Mouse (Mus musculus) left cerebral cortex, adult 8-10 months (tissue): Measurements from ENCODE around the gene Kcnh7. TPM values are rescaled to one million over a fixed set of nuclear protein-coding genes. Genes with fewer than 3 reads are reported as not detected.

Experiments
- DNase-seq, 2 experiments: peaks; one replicate each; pipeline ENCODE4 v3.0.0; 2022; ENCODE audit warnings: low spot score in 2 of 2
- total RNA-seq, 4 experiments: library from RNA; stranded (reverse); gene quantifications; 2 replicates each; pipeline ENCODE4 v1.2.4; 2022

The Kcnh7 gene
- total RNA-seq, 4 experiments from 2014 or later = 69.1 to 91.8 (median 80.5) TPM

DNA sequence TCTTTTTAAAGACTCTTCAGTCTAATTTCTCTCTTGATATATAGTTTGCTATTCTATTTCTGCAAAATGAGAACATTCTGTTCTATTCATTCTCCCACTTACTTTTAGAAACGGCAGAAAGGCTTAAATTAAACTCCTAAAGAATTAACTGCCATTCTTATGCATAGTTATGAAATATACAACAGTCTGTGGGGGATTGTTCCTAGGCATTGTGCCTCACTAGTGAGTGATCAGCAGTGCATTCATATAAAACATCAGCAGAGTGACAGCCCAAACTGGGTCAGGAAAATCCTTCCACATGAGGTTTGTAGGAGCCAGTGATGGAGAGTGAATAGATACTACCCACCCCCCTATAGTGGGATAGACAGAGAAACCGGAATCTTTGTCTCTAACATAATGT lies 200.2 kb downstream of the Kcnh7 start:
- DNase-seq = no peak

DNA sequence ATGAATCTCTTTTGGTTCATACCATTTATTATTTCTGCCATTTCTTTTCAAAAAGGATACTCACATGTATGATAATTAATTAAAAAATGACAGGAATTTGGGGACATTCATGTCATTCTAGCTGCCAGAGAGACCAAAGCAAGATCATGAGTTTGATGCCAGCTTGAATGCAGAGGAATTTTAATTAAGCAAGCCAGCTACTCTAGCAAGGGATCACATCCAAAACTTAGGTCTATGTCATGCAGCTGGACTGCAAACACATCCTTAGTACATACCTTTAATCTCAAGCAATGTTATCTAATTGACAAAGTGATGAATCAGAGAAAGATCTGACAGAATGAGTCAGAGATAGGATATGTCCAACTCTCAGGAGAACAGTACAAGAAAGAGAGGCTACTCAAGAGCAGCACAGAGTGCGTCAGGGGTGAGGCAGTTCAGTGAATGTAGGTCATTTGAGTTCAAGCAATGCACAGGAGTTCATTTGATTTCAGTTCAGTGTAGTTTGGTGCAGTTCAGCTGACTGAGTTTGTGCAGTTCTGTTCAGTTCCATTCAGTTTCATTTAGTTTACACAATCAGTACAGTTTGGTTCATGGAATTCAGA lies 248.7 kb downstream of the Kcnh7 start:
- DNase-seq = no peak

DNA sequence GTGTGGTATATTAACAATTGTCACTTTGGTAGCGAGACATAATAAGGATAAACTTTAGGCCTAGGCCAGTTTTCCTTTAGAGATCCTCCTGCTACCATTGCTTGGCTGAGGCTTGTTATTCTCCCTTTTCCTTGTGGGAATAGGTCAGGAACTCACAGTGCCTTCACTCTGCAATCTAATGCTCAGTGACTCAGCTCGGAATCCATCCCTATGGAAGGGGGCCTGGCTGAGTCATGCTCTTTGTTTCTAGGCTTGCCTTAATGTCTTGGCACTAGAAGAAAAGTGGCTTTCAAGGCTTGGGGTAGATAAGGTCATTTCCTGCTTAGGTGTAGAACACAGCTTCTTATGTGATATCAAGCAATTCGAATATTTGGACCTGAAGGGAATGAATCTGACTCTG lies 255.6 kb downstream of the Kcnh7 start:
- no peak for DNase-seq

DNA sequence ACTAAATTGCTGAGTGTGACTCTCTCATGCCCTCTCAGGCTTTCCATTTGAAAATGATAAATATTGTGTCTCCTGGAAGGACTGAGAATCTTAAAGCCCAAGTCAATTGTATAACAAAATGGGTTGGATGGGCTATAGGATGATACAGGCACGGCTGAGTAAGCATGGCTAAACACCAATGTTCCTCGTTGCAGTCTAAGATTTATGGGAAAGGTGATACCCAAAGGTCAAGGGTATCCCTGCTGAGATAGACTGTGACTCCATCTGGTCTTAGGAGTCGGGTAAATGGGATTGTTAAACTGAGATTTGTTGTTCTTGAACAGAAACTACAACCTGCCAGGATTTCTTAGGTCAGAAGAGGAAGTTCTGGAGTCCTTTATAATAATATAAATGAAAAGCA lies 256.0 kb downstream of the Kcnh7 start:
- no peak for DNase-seq

DNA sequence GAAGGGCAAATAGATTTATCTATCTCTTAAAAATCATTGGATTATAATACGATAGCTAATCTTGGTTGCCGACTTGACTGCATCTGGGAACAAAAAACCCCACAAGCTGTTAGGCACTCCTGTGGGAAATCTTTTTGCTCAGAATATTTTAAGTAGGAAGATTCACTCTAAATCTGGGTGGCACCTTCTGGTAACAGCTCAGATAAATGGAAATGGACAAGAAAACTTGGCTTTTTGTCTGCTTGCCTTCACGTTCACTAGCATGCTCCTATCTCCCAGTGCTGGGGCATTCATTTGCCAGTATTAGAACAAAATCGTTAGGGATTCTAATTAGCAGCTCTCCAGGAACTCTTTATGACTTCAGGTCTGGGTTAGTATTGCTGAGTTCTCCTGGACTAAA lies 260.3 kb downstream of the Kcnh7 start:
- DNase-seq = no peak

DNA sequence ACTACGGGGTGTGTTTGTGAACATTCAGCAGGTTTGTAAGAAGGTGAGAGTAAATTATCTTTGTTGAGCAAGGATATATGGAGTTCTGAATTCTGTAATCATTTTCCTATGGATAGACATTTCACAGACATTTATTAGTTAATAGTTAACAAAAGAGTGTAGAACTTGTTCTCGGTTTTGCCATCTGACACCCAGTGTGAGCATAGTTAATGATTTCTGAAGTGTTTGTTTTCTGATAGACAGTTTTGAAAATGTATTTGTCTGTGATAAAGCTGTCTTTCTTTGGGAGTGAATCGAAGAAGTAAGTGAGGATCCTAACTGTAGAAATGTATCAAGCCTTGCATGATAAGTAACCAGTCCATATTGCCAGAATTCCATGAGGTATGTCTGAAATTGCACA lies 276.4 kb downstream of the Kcnh7 start:
- no peak for DNase-seq

DNA sequence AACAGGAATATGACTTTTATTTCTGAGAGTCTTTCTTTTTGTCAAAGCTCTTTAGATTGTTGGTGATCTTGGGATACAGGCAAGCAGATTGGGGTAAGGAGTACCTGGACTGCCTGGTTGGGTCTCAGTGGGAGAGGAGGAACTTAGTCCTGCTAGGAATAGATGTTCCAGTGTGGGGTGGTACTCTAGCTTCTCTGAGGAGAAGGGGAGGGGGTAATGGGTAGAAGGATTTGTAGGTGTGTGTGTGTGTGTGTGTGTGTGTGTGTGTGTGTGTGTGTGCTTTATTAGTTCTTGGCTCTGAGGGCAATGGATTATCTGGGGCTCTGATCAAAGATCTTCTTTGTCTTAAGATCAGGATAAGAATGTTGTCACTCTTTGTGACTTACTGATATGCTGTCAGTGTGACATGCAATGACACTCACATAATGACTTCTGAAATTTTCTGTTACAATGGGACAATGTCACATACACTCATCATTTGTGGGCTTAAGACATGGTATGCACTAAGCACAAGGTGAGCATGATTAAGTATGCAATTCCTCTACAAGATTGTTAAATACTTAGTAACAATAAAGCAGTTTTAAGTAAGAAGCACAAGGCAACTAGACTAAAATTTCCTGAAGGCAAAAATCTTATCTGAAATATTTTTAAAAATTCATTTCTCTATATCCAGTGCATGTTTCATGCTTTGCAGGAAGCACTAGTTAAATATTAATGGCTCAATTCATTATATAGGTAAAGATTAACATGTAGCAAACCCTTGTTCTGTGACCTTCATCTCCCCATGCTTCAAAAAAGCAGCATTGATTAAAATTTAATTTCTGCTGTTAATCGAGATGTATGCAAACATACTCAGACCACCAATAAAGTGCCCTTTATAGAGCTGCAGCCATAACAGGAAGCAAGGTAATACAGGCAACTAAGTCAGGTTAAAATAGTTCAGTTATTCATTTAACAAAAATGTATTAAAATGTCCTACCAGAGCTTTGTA lies 281.4 kb downstream of the Kcnh7 start:
- DNase-seq = no peak

DNA sequence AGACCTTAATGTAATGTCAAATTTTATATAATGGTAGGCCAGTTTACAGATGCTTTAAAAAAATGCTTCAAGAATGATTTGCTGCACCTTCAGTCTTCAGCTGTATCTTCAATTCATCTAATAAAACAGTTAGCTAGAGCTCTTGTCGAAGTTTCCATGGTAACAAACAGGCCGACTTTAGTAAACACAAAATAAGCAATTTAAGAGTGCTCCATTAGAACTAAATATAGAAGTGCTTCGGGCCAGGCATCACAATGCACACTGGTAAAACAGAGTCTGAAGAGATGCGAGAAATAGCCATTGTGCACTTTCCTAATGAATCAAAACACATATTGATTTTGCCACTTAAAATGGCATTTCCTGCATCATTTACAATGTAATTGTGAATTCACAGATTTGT lies 305.3 kb downstream of the Kcnh7 start:
- no peak for DNase-seq

DNA sequence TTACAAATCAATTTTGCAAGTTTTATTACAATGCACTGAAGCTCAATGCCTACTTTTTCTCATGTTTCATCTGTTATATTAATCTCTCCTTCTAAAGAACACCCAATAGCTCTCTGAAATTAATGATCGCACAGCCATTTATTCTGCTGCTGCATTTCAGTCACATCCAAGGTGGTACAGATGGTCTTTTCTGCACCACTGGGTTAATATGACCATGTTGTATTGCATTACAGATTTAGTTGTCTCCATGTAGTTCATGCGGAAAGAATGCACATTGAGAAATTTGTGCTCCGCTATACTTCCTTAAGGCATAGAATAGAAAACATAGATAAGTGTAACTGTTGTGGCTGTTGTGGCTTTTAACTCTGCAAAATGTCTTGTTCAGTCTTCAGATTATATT lies 328.7 kb downstream of the Kcnh7 start:
- DNase-seq = no peak

DNA sequence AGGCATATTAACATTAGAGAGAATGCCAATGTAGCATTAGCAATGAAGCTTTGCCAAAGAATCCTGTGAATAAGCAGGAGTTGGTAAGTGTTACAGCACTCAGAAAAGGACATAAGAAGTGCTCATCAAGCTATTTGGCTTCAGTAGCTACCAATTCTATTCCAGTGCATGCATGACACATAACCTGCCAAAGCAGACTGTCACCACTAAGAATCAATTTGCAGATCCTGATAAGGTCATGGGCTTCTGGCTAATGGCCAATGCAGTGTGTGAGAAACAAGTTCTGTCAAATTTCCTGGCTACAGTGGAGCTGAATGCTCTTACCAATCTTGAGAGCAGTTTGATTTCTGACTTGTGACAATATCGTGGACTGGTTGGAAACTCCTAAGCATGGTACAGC lies 341.5 kb downstream of the Kcnh7 start:
- DNase-seq = no peak

DNA sequence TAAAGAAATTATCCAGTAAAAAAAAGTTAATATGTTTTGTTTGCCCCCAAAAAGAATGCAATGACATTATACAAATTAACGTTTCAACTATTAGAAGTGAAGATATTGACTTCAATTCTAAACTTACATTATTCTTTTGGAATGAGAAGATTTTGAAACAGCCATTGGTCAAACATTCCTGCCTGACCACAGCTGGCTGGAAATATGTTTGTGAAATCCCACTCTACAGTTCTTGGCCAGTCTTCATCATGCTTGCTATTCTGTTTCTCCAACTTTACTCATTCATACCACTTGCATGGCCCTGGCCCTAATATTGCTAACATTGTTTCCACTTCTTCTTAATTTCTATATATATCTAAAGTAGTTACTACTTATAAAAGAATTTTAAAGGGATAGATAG lies 349.8 kb downstream of the Kcnh7 start:
- DNase-seq = no peak

DNA sequence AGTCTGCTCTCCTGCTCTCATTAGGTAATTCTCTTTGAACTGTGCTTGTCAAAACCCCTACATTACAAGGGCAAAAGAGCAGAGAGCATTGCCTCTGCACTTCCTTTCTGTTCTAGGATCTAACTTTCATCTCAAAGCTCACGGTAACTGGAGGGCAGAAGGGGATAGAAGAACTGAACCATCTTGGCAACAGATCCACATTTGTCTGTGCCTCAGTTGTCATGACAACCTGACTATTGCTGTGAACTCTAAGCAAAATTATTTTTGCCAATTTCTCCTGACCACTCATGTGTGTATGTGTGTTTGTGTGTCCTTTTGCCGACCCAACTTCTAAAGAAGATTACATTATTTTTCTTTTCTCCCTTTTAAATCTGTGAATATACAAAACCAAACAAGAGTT lies 364.9 kb downstream of the Kcnh7 start:
- no peak for DNase-seq

DNA sequence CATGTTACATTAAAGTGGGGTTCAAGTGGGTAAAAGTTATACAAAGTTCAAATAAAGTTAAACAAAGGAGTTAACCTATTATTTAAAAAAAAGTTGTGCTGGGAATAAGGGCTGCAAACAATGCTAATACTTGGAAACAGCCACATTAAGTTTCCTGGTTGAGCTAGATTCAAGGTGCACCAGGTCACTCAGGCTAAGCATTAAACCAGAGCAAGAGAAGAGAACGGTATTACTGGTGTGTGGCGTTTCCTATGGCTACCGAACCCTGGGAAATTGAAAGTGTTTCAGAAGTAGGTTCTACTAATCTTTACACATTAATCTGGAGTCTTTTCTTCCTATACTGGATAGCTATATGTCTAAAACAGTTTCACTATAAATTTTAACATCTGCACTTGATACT lies 368.1 kb downstream of the Kcnh7 start:
- DNase-seq = no peak

DNA sequence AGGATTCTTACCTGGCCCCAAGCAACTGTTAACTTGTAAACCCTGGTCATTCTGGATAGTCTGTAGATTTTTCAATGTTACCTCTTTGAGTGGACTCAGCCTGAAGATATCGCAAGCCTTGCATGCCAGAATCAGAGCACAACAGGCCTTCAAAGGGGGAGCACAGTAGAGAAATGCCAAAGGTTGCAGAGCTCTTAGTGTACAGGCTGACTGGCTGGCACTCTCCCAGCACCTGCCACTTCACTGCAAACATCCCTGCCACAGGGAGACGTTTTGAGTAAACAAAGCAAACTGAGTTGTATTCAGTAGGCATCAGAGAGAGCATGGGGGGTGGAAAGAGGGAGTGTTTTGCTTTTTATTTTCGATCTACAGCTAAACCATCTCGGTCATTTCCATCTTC lies 375.3 kb downstream of the Kcnh7 start:
- no peak for DNase-seq

DNA sequence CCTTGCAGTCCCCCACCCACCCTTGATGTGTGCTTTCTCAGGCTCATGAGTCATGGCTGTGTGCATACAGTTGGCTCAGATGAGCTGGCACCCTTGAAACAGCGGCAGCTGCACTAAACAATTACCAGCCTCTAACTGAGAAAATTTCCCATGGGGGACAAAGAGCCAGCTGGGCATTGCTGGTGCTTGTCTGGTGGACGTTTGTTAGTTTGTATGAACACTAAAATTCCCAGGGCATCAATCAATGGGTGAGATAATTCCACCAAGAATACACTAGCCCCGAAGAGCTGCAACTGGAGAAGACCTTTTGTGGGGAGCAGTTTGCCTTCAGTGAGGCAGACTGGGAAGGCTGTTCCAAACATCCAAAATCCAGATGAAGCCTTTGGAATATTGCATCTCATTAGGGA lies 376.6 kb downstream of the Kcnh7 start:
- DNase-seq = peak; percentile 21 to 79

DNA sequence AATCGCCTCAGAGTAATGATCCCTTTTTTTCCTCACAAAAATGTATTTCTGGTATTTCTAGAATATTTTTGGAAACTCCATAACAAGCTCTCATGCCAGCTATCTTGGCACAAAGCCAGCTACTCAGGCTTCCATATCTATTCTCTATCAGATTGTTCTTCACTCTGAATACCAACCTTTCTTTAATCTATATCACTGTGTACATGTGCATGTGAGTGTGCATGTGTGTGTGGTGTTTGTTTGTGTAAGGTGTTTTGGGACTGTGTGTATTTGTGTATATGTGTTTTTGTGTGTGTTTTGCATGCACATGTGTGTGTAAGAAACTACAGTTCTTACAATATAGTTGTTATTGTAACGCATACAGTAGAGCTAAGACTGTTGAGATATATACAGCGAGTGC lies 377.2 kb downstream of the Kcnh7 start:
- no peak for DNase-seq

DNA sequence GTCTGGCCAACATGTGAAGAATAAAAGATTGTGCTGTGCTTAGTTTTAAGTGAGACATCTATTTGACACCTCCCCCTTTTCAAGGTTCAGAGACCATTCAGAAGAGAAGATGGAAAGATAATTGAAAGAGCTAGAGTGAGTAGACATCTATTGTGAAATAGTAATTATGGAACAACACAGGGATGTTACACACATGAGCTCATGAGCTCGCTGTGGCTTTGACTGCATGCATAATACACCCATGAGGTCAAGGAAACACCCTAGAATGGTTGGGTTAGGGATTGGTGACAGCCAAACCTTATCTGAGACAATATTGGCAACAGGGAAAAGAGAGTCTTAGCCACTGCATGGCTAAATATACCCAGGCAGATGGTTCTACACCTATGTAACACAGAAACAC lies 380.1 kb downstream of the Kcnh7 start:
- no peak for DNase-seq

DNA sequence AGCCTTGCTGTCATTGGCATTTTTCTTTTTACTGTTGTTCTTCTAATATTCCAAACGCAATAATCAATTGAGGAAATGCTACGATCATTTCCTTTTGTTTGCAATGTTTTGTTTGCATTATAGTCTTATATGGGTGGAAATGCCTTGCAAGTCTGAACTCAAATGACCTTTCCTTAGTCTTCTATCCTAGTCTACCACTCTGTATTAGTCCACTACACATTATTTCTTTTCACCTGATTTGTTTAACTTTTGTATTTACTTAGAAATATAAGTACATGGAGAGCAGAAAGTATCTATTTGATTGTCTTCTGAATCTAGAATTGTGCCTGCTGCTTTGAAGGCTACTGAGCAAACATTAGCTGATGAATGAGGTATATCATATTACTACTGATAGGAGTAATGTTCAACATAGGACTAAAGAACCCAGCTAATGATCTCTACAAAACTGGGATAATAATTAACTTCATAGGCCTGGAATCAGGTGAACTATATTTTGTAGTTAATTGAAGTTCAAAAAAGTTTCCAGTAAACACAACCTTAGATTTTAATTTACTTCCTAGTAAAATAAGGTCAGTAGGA lies 399.5 kb downstream of the Kcnh7 start:
- DNase-seq = no peak

DNA sequence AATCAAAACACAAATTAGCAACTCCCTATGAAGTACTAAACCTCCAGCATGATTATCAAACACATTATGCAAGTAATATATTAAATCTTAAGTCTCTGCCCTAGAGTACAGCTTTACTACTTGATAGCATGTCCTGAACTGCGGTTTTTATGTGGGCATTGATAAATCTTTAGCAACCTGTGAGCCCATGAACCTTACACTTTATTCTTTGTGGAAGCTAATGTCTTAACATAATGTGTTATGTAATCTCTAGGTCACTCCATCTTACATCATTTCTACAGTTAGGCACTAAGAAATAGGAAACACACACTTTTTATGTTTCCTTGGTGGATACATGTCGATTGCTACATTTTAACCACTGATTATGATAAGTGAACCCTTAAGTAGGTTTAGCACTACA lies 437.8 kb downstream of the Kcnh7 start:
- DNase-seq = no peak

DNA sequence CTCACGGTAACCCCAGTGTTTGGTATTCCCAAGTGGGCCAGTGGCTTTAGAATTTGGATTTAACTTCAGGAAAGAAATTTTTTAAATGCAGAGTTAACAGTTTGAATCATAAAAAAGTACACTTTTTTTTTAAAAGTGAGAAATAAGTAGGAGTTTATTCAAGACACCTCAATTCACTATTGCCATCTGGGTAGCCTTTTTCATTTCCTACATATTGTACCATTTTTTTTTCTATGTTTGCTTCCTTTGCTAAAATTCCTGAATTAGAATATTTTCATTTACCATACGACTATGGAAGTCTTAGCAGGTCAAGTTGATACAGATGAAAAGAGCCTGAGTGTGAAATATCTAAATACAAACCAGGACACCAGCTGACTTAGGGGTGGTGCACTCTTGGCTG lies 441.0 kb downstream of the Kcnh7 start:
- no peak for DNase-seq

DNA sequence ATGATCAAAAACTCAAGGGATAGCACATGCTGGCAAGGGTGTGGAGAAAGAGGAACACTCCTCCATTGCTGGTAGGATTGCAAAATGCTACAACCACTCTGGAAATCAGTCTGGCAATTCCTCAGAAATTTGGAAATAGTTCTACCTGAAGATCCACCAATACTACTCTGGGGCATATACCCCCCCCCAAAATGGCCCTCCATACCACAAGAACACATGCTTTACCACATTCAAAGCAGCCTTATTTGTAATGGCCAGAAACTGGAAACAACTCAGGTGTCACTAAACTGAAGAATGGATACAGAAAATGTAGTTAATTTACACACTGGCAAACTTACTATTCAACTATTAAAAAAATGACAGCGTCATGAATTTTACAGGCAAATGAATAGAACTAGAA lies 453.4 kb downstream of the Kcnh7 start:
- no peak for DNase-seq

DNA sequence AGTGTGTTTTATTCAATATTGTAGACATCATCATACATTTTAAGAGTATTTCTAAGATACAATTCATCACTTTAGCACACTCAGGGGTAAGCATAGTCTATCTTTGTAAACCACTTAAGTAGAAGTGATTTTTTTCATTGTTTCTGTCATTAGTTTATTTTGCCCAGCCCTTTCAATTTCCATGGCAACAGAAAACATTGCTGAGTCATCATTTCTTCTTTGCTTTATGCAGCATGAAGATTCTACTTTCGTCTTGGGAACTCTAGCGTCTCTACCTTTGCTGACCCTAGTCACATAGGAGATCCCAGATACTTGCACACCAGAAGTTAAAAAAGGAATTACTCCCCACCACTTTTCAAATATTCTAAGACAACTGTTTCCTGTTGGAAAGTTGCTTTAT lies 456.4 kb downstream of the Kcnh7 start:
- DNase-seq = no peak

DNA sequence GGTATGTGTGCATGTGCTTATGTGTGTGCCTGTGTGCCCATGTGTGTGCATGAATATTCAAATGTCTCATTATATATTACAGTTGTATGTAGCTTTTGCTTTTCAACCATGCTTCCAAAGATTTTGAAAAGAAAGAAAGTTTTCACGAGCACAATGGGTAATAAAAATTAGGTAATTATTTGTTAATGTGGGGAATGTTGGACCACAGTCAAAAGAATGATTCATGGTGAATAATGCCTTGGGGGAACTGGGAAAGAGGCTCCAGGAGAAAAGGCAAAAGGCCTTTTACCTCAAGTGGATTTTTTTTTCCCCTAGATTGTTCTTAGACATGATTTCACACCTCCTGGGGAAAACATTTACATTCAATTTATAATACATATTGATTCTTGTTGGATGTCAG lies 458.1 kb downstream of the Kcnh7 start:
- DNase-seq = no peak
